Mouse (Mus musculus) lung, adult 2 months (tissue): ENCODE measurements around the gene Cdh18. TPM values are rescaled to one million over a fixed set of nuclear protein-coding genes. Genes with fewer than 3 reads are reported as not detected.

ENCODE experiments used
- DNase-seq: peaks from one replicate; pipeline ENCODE4 v3.0.0; 2022
- H3K4me1 ChIP-seq: fragments of 200-500 bp; 2 replicates; pipeline ENCODE4 v1.6.1; 2011; ENCODE audit warnings: low read length; ENCODE audit not compliant: control insufficient read depth, insufficient read depth
- H3K4me3 ChIP-seq: fragments of 200-500 bp; replicated peaks from 2 replicates; pipeline ENCODE3; 2011; ENCODE audit warnings: low read depth, mild to moderate bottlenecking, control low read depth, low read length; ENCODE audit errors: extremely low read depth
- CTCF ChIP-seq: fragments of 200-500 bp; IDR thresholded peaks from 2 replicates; pipeline ENCODE4 v1.5.1; 2011; ENCODE audit warnings: mild to moderate bottlenecking, low read length, control low read depth; ENCODE audit not compliant: insufficient read depth
- POLR2A ChIP-seq: fragments of 200-500 bp; IDR thresholded peaks from 2 replicates; pipeline ENCODE4 v1.6.1; 2011; ENCODE audit warnings: low read depth, mild to moderate bottlenecking, control low read depth, low read length, borderline replicate concordance; ENCODE audit errors: extremely low read depth
- WGBS: fragments of 180-500 bp; shearing (Covaris S2); methylation state at CpG from one replicate; pipeline ENCODE4 v1.1.7; 2018; 5-methylcytosine and 5-hydroxymethylcytosine counted together
- polyA plus RNA-seq: library from polyadenylated mRNA; depleted of rRNA; stranded (reverse); fragments of >200 nt; gene quantifications from 2 replicates; pipeline ENCODE4 v1.2.3, GENCODE M21; 2012

The Cdh18 gene
- polyA plus RNA-seq, 1 experiment, result not detected

DNA sequence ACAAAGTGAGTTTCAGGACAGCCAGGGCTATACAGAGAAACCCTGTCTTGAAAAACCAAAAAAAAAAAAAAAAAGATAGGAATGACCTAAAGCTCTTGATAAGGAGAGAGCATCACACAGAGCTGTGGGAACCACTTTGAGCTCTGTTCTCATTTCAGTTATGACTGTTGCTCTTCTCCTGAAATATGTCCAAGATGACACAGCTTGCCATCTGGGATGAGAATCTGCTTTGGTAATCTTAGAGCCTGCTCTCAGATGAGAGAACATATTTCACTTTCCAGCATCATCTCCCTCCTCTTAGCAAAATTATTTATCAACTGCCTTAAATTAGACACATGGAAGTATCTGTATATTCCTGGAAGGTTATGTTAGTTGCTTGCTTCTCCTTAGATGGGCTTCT, 365.6 kb downstream of the Cdh18 start:
- H3K4me1 ChIP-seq, result no peaks in the 10 kb centered on the region
- no peak for DNase-seq
- no peak overlapping the region for H3K4me3 ChIP-seq
- TF ChIP-seq POLR2A, result no peak
- no peak for TF ChIP-seq CTCF

DNA sequence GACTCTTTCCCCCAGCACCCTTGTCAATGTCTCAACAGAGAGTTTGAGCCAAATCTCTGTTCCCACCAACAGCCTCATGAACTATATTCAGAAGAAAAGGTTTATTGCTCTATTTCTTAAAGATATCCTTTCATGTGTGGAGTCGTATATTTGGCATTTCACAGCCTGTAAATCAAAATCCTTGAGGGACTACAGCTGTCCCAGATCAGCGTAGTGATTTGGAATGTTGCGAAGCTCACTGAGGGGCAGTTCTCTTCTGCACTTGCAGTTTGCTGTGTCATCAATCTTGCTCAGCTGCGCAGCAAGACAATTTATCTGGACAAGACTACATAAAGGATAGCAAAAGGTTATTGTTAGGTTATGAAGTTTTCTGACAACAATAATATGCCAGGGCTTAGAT, 385.5 kb downstream of the Cdh18 start:
- Histone ChIP-seq H3K4me3 (no peak overlapping the region), H3K4me1 (no peaks in the 10 kb centered on the region)
- no peak for TF ChIP-seq CTCF
- TF ChIP-seq POLR2A, result no peak
- no peak for DNase-seq
- 48% methylated on average over 4 of the region's 4 CpGs for WGBS

DNA sequence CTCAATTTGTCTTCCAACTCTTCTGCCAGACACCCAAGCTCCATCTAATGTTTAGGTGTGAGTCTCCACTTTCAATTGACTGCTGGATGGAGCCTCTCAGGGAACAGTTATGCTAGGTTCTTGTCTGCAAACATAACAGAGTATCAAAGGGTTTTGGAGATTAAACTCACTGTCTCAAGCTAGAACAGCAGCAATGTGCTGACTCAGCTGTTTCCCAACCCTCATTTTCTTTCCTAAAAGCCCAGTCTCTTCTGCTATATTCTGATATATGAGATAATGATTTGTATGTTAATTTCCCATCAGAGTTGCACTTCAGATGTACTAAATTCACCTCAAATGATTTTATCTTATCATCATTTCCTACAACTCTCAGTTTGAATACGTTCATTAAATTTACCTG, 398.4 kb downstream of the Cdh18 start:
- WGBS, result 86% methylated on average over 1 of the region's 1 CpGs
- DNase-seq, result no peak

DNA sequence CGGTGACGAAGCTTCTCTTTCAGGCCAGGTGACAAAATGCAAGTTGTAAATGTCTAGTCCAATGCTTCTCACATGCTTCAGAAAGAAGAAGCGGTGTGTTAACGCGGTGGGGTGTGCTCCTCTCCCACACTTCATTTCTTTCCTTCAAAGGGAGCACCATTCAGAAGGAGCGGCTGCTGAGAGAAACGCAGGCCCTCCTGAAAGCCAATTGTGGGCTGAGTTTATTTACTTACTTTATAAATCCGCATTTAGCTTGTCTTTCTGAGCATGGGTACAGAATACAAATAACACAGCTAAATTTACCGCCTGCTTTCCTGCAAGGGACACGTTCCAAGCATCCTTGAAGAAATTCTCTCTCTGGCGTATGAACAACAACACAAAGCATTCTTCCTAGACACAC, 420.6 kb downstream of the Cdh18 start:
- Histone ChIP-seq H3K4me1 (no peaks in the 10 kb centered on the region), H3K4me3 (no peak overlapping the region)
- no peak for DNase-seq
- no peak for TF ChIP-seq POLR2A
- TF ChIP-seq CTCF, result no peak
- 73% methylated on average over 11 of the region's 11 CpGs for WGBS

More for the DNA sequence above, 398.4 kb downstream of the Cdh18 start:
- TF ChIP-seq POLR2A (no peak), CTCF (no peak)
- no peak overlapping the region for H3K4me3 ChIP-seq
- no peaks in the 10 kb centered on the region for H3K4me1 ChIP-seq

- 71% methylated on average over 5 of the region's 5 CpGs for WGBS
- TF ChIP-seq POLR2A (no peak), CTCF (no peak)
- no peak for DNase-seq
- H3K4me1 ChIP-seq, result no peaks in the 10 kb centered on the region
- no peak overlapping the region for H3K4me3 ChIP-seq
Observed at GRCm38 (mm10) chr15:22980136-22980535, 431.3 kb downstream of the Cdh18 start.

GRCm38 (mm10) chr15:22984647-22985046, 435.8 kb downstream of the Cdh18 start:
- TF ChIP-seq CTCF (no peak), POLR2A (no peak)
- WGBS, result 73% methylated on average over 5 of the region's 5 CpGs
- H3K4me3 ChIP-seq, result no peak overlapping the region
- no peak for DNase-seq
- H3K4me1 ChIP-seq, result no peaks in the 10 kb centered on the region

DNA sequence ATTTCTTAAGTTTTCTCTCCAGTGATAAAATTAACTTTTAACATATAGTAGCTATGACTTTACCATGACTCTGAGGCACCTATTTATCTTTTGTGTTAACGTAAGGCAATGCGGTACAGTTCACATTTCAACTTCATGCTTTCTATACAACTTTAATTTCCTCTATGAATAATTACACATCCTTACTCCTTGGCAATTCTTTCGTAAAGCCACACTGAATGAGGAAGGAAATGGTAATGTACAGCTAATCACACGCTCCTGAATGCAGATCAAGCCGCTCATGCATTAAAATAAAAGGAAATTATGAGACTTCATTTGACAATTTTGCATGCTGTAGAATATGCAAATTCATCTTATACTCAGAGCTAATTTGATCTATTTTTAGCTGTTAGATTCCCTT, 467.9 kb downstream of the Cdh18 start:
- no peak overlapping the region for H3K4me3 ChIP-seq
- TF ChIP-seq CTCF, result no peak
- TF ChIP-seq POLR2A, result no peak
- no peak for DNase-seq
- WGBS, result 76% methylated on average over 5 of the region's 5 CpGs
- H3K4me1 ChIP-seq, result no peaks in the 10 kb centered on the region

DNA sequence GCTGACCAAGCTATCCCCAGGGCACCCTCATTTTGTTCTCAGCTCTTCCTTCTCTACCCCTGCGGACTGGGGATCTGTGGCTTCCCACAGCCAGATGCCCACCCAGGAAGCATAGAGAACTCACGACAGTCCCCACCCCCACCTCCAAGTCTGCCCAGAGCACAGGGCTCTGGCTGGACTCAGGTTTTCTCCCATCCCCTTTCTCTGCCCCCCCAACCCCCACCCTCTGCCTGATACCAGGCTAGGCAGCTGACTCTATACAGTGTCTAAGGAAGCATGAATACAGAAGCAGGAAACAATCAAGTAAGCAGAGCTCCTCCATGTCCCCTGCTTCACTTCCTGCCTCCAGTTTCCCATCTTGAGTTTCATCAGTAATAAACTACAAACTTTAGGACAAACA, 472.3 kb downstream of the Cdh18 start:
- H3K4me1 ChIP-seq, result no peaks in the 10 kb centered on the region
- H3K4me3 ChIP-seq, result no peak overlapping the region
- TF ChIP-seq CTCF (no peak), POLR2A (no peak)
- no peak for DNase-seq
- WGBS, result 39% methylated on average over 2 of the region's 2 CpGs

- no peak for DNase-seq
- no peak overlapping the region for H3K4me3 ChIP-seq
- no peaks in the 10 kb centered on the region for H3K4me1 ChIP-seq
- TF ChIP-seq CTCF, result no peak
- TF ChIP-seq POLR2A, result no peak
Observed at GRCm38 (mm10) chr15:23022635-23023034, 473.8 kb downstream of the Cdh18 start.

DNA sequence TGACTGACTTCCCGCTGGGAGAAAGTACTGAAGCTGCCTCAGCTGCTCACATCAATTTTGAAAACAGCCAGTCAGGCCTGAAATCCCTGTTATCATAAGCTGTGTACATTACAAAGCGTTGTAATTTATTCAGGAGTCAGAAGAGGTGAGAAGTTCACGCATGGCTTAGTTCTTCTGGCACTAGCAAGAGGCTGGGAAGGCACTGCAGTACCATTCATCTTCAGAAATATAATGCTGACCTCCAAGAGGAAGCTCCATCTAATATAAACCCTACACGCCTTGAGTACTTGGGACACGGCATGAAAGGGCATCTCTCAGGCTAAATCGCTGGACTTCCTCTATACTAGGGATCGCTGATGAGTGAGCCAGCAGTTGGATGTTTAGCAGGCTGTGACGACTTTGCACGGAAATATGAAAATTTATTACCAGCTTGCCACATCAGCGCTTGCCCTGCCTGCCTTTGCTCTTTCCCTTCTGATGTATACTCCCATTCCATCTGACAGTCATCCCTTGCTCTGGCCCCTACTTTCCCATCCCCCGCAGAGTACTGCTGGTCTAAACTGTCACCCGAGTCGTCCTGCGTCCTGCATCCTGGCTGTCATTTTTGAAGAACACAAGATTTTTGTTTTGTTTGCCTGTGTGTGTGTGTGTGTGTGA, 486.9 kb downstream of the Cdh18 start:
- DNase-seq, result no peak
- 7% methylated on average over 14 of the region's 14 CpGs for WGBS
- peaks cover 4% of the 10 kb centered on the region; the same call in 1 of the 2 replicates for H3K4me1 ChIP-seq
- H3K4me3 ChIP-seq, result no peak overlapping the region
- TF ChIP-seq CTCF (no peak), POLR2A (no peak)
